Mouse (Mus musculus) layer of hippocampus, postnatal 36 days (tissue): Measurements from ENCODE around the gene Cdh13. TPM values are rescaled to one million over a fixed set of nuclear protein-coding genes. Genes with fewer than 3 reads are reported as not detected.

ENCODE experiments used
- DNase-seq, 2 experiments: peaks; one replicate each; pipeline ENCODE4 v3.0.0; 2022
- total RNA-seq, 2 experiments: library from RNA; stranded (reverse); gene quantifications; 2 replicates each; pipeline ENCODE4 v1.2.3; 2021

Gene Cdh13
- total RNA-seq, 2 experiments from 2014 or later: 37.3 to 41.5 TPM

DNA sequence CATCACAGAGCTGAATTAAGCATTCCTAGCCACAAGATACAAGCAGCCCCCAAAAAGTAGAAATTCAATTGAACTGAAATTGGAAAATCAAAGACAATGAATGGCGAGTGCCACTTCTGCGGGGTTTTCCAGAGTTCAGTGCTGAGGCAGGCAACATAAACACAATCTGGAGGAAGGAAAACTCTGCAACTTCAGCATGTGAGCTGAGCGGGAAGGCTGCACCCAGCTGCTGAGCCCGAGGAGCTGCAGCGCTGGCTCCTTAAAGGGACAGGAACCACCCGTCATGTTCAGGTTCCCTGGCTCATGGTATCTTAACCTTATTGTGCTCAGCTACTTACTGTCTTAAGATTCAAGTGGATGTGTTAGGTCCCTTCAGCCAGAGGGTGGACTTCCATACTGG lies 814.7 kb downstream of the Cdh13 start:
- no peak for DNase-seq

DNA sequence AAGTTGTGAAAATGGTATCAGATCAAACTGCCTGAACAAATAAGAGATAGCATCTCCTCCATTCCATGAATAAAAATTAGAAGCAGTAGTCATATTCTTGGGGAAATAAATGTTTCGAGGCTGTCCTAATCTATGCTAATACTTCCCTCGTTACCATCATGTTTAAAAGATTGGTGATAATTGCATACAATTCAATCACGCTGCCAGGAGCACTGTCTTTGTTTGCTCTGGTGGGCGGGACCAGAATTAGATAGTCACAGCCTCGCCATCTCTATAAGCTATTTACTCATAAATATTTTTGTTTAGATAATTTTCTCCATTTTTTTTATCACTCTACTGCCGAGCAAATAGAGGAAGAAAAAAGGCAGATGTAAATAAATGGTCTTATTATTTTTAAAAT lies 819.3 kb downstream of the Cdh13 start:
- DNase-seq: no peak

DNA sequence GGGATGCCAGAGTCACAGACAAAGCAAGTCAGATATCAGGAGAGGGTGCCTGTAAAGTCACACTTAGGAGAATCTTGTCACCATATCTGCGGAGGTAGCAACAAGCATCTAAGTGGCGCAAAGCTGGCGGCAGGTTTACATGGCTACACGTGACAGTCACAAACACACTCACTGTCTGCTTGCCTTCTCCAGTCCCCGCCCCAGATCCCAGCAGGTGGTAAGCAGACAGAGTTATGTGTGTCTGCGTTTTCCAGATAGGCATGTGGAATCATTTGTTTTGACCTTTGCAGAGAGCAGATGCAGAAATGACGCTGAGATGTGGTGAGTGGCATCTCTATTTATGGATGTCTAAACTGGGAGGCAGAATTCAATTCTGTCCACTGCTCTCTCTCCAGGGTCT lies 826.1 kb downstream of the Cdh13 start:
- DNase-seq: no peak

DNA sequence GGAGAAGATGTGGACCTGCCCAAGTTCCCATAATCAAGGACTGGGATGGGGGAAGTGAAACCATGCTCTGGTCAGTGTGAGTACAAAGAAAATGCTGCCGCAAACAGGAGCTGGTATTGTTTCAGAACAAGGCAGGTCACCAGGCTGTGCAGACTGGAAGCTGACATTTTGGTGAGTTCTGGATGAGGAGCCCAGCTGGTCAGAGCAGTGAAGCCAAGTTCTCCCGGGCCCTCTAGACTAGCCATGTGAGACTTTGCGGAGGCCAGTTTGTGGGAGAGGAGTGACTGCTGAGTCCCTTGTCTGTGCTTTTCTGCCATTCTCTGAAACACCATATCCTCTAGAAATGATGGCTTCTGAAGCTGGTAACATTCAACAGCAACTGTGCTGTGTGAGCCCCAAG lies 829.3 kb downstream of the Cdh13 start:
- no peak for DNase-seq

DNA sequence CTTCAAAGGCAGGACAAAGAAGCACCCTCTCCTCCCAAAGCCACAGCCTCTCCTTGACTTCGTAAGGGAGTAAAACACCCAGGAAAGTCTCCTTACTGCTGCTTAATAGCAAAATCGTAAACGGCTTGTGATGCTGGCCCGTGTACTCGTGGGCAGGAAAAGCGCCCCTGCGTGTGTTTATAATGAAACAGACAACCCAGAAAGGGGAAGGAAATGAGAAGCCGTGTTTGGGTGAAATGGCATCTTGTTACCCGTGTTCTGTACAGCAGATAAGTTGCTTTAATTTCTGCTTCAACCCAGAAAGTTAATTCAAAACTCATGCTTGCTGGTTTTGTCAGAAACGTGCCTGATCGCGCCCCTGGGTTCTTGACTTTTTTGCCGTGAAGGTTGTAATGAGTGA lies 837.7 kb downstream of the Cdh13 start:
- DNase-seq: no peak

DNA sequence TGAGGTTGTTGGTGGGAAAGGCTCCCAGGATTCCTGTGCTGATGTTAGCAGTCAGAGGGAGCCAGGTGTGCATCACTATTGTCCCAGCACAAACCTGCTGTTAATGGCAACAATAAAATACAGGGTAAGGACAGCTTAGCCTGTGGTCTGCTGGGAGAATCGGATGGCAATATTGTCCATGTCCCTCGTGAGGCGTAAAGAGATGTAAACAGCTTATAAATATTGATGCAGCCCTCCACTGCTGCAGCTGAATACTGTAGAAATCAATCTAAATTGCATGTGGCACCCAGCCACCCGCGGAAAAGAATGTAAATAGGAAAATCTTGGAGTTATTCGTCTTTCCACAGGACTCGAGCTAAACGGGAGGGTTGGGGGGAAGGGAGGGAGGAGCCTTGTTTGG lies 844.3 kb downstream of the Cdh13 start:
- DNase-seq: no peak

DNA sequence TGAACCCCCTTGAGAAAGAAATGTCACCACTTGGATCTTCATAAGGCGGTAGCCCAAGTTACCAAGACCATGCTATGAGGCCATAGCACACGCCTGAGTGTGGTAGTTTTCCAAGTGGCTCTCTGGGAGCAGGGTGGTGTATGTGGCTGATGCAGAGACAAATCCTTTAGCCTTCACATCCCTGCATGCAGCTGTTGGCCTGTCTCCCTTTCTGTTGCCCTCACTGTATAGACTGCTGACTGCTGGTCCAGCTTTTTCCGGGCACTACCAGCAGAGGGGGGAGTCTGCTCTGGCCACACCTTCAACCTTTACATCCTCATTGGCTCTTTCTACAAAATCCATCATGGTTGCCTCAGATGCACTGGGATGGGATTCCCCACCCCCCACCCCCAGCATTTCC lies 844.7 kb downstream of the Cdh13 start:
- DNase-seq: no peak

DNA sequence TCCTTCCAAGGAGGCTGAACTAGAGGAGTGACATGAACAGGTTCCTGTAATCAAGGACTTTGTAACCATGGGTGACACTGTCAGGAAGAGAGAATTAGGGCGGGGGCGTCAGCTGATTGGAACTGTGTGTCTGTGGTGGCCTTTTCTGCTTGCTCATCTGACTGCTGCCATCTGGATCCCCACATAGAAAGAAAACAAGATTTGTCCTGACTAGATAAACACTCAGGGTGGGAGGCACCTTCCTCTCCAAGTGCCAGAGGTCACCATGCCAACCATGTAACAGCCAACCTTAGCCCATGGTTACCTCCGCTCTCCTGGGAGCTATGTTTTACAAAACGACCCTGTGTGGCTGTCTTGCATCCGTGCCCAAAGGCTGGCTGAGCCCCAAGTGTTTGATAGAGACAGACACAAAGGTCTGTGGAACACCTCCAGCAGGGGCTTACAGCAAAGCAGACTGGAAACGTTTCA lies 873.0 kb downstream of the Cdh13 start:
- DNase-seq: peak; percentile 36 to 59

DNA sequence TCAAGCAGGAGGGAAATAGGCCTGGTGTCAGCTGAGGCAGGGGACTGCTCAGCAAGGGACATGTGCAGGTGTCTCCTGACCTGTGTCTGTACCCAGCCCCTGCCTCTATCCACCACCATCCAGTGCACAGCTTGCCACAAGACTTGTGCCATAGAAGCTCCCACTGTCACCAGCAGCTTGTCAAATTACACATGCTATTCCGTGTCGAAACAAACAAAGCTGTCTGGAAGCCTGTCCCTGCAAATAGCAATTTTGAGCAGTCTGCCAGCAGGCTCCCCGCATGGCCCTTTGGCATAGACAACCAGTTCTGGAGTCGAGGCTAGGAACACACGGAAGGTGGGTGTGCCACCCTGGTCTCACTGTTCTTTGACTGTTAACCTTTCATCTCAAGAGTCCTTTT lies 875.1 kb downstream of the Cdh13 start:
- peak; percentile 80 to 85 for DNase-seq

DNA sequence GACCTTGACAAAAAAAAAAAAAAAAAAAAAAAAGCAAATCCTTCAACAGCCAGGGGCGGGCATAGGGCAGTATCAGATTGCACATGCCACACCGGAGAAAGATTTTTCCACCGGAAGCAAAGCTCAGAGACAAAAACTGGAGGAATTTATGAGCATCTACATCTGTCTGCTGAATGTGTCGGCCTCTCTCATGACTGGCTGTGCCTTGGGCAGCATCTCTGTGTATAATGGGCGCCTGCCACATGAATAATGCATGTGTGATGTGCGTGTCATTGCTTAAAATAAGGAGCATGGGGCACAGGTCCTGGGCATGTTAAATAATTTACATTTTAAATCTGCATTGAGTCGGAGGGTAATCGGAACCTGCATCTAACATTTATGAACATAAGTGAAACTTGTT lies 876.3 kb downstream of the Cdh13 start:
- DNase-seq: no peak

DNA sequence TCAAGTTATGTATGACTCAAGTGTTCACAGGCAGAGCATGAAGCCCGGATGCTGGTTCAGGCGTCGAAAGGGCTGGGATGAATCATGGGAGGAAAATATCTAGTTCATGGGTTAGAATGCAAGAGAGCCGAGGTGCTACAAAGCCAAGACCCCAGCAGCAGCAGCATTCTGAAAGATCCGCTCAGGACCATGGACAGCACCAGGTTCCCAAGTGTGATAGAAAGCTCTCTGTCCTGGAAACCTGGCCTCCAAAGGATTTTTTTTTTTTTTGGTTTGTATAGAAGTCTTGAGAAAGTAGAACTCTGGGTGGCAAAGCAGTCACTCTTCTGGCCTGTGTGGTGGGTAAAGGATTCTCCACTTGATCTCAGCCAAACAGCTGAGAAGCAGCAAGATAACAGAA lies 880.5 kb downstream of the Cdh13 start:
- DNase-seq: no peak

DNA sequence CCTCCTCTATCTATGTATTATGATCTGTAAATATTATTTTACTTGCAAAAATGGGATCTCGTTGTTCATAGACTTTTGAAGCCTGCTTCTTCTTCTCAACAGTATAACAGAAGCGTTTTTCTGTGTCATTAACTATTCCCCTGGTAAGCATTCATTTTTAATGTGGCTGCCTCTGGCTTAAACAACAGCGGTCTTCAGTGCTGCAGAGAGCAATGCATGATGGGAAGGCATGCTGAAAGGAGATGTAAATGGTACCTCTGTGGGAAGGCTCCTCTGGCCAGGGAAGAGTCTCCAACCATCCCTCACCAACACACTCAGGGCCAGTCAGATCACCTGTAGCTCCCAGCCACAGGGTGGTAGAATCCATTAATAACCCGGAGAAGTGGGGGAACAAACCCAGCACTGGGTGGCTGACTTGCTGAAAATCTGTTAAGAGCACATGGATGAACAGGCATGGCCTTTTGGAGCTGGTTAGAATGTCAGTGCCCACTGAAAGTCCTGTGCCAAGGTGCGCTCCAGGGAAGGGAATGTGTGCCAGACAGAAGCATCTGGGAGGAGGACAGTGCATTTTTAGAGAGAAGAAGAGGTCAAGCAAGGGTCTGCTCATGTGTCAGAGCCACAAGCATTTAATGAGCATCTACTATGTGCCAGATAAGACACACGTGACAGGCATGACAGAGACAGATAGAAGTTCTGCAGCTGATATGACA lies 893.8 kb downstream of the Cdh13 start:
- no peak for DNase-seq

DNA sequence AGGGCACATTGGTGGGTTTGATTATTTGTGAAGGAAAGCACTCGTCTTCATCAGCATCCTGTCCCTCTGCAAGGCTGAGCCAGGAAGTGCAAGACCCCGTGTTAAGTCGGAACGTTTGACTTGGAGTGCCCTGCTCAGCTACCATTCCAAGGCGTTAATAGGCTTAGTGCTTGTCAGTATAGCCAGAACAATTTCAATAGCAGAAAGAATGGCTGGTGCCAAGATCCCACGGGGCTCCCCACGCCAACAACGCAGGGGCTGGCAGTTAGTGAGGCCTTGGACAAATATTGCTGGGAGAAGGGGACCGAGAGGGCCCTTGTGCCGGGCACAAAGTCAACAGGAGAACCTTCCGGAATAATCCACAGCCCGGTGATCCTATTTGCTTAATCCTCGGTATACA lies 897.1 kb downstream of the Cdh13 start:
- peak in 1 of 2 experiments; percentile 38 for DNase-seq

DNA sequence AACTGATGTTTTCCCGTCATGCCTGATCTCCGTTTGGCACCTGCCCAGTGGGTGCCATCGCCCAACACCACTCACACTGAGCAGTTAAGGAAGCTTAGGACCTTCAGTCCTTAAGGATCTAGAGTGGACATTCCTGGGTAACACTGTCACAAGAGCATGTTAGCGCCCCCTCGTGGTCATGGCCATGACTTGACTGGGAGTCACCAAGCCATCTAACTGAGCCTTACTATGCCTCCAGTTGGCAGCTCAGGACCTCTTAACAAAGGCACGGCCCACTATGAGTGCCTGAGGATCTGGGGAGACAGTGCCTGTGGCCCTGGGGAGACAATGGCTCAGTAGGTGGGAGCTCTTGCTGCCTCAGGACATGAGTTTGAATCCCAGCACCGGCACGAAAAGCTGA lies 912.2 kb downstream of the Cdh13 start:
- DNase-seq: no peak

DNA sequence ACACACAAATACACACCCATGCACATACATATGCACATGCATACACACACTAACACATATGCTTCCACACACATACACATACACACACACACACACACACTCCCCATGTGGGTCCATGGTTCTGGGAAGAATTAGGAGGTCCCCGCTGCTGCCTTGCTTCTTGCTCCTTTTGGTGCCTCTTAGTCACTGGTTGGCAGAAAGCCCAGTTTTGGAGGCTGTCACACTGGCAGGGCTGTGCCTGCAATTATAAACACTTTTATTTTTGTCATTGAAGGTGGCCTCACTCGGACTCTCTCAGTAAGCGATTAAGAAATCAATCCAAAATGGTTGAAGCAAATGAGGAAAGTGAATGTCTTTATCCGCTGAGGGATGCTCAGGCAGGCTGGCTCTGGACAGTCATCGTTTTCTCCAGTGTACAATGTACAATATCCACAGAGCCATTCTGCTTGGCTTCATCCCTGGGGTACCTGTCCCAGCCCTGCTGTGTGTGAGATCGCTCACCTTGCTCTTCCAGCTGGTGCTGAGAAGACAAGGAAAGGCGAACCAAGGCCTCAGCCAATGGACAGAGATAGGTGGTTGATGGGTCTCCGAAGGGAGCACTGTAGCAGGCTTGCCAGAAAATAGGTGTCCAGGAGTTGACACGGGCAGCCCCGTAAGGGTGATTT lies 913.1 kb downstream of the Cdh13 start:
- peak; percentile 33 to 38 for DNase-seq

DNA sequence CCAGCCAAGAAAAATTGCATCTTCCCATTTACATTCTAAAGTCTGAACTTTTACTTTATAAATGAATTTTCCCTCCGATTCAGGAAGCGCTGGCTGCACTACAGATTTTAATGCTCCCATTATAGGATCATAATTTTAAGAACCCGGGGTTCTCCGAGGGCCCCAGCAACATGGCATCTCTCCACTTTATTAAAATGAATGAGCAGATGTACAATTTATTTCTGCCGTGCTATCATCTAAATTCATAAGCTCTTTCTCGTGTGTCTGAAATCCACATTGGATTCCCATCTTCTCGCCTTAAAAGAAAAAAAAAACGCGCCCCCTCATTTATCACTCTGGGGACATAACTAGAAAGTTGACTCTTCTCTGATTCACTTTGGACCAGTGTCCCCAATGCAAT lies 925.0 kb downstream of the Cdh13 start:
- DNase-seq: no peak

DNA sequence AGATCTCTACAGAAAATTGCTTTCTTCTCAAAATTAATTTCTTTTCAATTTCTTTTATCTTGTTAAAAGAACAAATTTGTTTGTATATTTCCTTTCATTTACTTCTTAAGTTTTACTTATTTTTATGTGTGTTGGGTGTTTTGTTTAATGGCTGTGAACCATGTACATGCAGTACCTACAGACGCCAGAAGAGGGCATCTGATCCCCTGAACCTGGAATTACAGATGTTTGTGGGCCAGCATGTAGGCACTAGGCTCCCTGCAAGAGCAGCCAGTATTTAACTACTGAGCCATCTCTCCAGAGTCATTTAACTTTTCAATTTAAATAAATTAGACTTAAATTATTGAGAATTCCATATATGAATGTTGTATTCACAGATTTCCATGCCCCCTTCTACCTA lies 941.0 kb downstream of the Cdh13 start:
- no peak for DNase-seq

DNA sequence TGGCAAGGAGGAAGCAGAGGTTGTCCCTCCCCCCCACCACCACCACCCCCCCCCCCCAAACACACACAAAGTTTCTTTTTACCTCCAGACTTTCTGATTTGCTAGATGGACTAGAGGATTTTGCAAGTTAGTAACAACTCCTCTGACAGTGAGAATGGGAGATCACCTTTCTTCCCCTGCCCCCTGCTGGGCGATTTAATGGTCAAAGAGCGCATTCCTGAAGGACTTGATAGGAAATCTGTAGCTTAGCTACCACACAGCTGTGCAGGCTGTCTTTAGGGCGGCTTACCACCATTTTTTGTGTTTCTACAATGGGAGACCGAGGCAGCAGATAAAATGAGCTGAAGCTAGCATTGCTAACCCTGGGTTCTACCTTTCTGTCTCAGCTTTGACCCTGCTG lies 961.6 kb downstream of the Cdh13 start:
- no peak for DNase-seq

DNA sequence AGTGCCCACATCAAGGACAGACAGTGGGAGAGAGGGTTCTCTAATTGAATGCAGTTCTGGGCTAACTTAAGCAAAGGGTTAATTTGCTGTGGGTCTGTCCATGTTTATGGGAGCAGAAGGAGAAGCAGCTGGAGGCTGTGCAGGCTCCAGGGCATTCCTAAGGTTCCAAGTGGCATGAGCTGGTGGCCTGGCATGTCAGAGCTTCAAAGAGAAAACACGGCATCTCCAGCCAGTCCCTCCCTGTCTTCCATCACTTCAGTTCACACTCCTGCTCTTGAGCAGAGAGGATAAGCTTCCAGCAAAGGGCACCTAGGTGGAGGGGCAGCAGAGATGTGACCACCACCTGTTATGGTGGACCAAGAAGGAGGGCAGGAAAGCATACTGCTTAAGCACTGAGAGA lies 962.1 kb downstream of the Cdh13 start:
- DNase-seq: no peak

DNA sequence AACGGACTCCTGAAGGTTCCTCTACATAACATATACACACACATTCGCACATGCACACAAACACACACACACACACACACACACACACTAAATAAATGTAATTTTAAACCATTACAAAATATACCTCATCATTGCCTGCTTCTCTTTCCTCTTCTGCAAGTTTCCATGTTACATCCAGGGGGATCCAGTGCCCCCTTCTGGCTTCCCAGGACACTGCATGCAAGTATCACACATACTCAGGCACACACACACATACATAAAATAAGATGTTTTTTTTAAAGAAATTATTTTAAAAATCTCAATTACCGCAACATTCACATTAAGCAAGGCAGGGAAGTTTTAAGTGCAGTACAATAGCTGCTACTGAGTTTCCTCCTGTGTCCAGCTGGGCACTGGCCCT lies 970.8 kb downstream of the Cdh13 start:
- DNase-seq: no peak

DNA sequence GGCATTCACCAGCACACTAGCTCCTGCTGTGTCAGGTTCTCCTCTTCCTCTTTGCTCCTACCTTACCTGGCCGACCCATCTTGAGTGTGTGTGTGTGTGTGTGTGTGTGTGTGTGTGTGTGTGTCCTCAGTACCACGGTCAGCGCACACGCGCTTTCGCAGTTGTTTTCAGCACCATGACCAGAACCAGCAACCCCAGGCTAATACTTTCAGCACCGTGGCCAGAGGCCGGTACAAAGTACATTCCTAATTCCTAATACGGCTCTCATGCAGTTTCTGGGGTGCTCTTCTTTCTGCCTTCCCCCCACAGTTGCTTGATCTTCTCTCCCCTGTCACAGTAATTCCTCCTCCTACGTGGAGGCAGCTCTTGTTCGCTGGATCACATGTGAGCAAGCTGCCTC lies 975.1 kb downstream of the Cdh13 start:
- DNase-seq: no peak

DNA sequence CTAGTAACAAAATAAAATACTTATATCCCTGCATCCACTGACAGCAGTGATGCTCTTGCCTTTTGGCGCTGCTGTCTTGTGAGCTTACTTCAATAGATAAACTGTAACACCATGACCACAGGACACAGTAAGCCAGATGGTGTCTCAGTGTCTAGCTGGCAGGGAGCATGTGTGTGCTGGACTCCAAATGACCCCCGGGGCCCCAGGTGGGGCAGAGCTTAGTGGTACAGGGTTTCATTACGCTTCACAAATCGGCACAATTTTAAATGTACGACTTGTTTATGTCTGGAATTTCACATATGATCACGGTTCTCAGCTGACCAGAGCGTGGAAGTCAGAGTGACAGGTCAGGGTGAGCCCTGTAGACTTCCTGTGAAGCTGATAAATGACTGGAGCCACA lies 980.2 kb downstream of the Cdh13 start:
- DNase-seq: no peak

DNA sequence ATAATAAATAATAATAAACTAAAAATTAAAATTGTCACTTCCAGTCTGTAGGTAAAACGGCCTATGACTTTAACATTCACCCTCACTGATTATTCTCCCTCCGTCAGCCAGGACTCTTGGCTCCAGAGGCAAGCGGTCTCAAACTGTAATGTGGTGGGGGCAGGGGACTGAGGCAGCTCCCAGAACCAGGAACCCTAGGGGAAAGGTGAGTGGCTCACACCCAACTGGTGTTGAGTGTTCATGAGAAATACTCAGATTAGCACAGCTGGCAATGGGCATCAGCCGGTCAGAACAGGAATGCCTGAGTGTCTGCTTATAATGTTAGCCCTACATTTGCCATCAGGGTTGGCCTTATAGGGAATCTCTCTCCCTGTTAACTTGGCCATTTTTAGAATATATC lies 982.8 kb downstream of the Cdh13 start:
- DNase-seq: no peak

DNA sequence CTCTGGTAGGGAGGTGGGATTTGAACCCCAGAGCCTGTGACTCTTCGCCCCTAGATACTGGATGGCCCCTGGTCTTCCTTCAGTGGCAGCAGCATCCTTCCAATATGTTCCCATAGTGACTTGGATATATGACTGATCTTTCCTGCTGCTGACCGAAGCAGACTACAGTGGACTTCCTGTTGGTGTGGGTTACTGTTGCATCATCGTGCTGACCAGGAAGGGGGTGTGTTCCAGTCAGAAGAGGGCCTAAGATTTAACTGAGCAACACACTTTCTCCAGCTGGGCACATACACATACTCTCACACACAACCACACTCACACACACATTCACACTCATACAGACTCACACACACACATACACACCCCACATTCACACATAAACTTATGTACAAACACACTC lies 986.0 kb downstream of the Cdh13 start:
- DNase-seq: no peak

DNA sequence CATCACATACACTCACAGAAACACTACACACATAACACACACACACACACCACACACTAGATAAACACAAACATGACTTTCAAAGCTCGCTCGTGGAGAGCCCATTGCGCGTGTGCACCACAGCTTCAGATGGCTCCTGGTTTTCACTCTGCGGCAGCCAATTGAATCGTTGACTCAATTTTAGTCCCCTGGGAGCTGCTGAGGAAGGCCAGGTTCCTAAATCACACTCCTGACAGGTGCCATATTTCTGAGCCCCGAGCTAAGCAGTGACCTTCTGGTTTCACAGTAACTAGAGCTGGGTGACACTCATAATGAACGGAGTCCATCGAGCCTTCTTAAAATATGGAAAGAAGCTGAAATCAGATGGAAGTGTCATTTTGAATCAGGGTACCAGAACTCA lies 986.8 kb downstream of the Cdh13 start:
- DNase-seq: no peak
